Mouse (Mus musculus) myocyte (in vitro differentiated cells): ENCODE results near the gene Chst15.

ENCODE experiments used
- POLR2A ChIP-seq: IDR thresholded peaks from one replicate; pipeline ENCODE4 v1.6.1; 2011; ENCODE audit warnings: low read depth, mild to moderate bottlenecking, control low read depth, moderate library complexity; ENCODE audit not compliant: insufficient read length
- POLR2AphosphoS2 ChIP-seq: IDR thresholded peaks from one replicate; pipeline ENCODE4 v1.6.1; 2011; ENCODE audit warnings: low read depth, control low read depth; ENCODE audit not compliant: insufficient read length
- TCF3 ChIP-seq: IDR thresholded peaks from one replicate; pipeline ENCODE4 v1.6.1; 2011; ENCODE audit warnings: low read depth, control low read depth; ENCODE audit not compliant: insufficient read length

GRCm38 (mm10) chr7:132197817-132198475 is 119.1 kb downstream of the Chst15 start:
- TF ChIP-seq POLR2AphosphoS2 (no peak), POLR2A (no peak), TCF3 (no peak)
